Mouse (Mus musculus) T-helper 1 cell (primary cell): ENCODE data around the gene Slc39a11.

Experiments used
- in situ Hi-C: fragments of 300-600 bp; cut with MboI, MseI; formaldehyde crosslinking; loops from one replicate; pipeline ENCODE4 v1.15.1; 2025; ENCODE audit warnings: high pct_unique_total_duplicates

Slc39a11 gene

GRCm38 (mm10) chr11:113649353-113650210, at the start of gene Slc39a11:
Slc39a11 (minus strand) TSS chr11:113650079.
- in situ Hi-C loops: loop anchor here (10.0 kb wide), 1 partner anchor 455 kb away; no protein-coding TSS in a partner anchor

DNA sequence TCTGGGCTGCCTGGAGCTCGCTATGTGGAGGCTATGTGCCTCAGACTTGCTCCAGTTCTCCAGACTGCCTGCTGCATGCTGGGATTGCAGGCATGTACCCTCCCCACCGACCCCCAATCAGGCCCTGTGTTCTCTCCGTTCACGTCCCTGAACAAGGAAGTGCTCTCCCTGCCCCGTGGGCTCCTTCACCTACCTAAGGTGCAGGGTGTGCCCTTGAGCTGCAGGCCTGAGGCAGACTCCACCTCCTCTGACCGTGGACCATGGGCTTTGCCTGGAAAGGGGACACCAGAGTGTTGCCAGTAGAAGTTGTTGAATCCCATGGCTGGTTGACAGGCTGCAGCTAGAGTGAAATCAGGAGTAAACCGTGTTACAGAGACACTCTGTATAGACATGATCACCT, 49.8 kb upstream of the Slc39a11 start:
- in situ Hi-C loops: no loop called here

- in situ Hi-C loops: no loop called here
Observed at GRCm38 (mm10) chr11:113698013-113698545, 48.2 kb upstream of the Slc39a11 start.

GRCm38 (mm10) chr11:113697571-113697970, 47.7 kb upstream of the Slc39a11 start:
- in situ Hi-C loops: no loop called here

DNA sequence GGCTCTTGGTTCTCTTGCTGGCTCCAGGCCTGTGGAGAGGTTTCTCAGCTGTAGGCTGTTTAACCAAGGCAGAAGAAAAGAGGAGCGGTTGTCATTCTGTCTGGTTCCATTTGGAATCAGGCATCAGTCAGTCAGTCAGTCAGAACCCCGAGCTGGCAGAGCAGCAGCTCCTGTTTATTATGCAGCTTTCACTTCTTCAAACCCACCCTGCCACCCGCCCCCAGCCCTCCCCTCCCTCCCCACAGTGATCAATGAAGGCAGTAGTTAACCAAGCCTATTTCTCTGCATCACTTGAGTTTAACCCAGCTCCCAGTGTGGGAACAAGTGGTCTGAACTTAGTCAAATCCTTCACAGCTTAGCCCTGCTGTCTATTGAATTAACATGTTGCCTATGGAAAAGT, 42.0 kb upstream of the Slc39a11 start:
- in situ Hi-C loops: loop anchor here (5.0 kb wide), 1 partner anchor 55 kb away; no protein-coding TSS in a partner anchor

DNA sequence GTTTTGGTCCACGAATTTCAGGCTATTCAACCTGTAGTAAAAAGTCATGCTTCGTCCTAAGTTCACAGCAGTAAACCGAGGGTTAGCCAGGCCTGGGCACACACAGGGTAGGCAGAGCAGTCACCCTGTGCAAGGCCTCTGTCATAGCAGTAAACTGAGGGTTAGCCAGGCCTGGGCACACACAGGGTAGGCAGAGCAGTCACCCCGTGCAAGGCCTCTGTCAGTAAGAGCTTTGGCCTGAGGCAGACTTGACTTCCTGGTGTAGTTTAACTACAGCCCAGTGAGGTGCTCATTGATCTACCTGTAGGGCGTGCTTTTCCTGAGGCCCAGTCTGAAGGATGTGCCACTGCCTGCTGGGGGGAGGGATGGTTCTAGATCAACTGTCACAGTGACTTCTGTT, 41.4 kb upstream of the Slc39a11 start:
- in situ Hi-C loops: loop anchor here (5.0 kb wide), 1 partner anchor 56 kb away; no protein-coding TSS in a partner anchor

- in situ Hi-C loops: loop anchor here (5.0 kb wide), 1 partner anchor 57 kb away; no protein-coding TSS in a partner anchor
Observed at GRCm38 (mm10) chr11:113690506-113690905, 40.6 kb upstream of the Slc39a11 start.

DNA sequence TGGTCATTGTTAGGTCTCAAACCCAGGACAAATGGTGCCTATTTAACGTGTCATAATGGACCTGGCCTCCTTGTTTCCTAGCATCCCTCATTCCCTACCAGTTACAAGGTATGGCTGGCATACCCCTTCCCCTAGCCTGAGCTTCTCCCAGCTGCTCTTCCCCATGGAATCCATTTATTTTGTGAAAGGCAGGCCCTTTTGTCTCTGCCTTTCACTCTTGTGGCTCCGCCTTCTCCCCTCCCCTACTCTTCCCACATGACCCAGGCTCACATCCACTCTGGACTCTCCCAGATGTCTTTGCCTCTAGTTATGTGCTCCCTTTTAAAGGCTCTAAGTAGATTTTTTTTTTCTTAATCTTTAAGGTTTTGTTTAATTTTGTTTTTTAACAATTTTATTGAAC, 37.2 kb upstream of the Slc39a11 start:
- in situ Hi-C loops: no loop called here

DNA sequence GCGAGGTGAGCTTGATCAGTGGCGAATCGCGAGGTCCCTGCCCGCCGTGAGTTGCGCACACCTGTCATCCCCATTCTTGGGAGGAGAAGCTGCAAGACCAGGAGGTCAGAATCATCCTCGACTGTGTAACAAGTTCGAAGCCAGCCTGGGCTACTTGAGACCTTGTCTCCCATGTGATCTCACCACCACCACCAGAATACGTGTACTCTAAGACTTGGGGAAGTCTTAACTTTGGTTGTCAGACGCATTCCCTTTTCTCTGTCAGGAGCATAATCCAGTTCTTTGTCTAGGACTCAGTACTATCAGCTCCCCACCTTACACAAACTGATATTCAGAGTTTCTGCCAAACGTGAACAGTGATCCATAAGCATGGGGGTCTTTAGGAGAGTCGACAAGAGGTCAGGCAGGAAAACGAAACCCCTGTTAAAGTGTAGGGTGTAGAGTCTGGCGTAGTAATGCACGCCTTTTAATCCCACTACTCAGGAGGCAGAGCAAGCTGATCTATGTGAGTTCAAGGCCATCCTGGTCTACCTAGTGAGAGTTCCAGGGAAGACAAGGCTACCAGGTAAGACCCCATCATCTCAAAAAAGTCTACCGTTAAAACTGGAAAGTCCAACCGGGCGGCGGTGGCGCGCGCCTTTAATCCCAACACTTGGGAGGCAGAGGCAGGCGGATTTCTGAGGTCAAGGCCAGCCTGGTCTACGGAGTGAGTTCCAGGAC, 35.0 kb upstream of the Slc39a11 start:
- in situ Hi-C loops: no loop called here

DNA sequence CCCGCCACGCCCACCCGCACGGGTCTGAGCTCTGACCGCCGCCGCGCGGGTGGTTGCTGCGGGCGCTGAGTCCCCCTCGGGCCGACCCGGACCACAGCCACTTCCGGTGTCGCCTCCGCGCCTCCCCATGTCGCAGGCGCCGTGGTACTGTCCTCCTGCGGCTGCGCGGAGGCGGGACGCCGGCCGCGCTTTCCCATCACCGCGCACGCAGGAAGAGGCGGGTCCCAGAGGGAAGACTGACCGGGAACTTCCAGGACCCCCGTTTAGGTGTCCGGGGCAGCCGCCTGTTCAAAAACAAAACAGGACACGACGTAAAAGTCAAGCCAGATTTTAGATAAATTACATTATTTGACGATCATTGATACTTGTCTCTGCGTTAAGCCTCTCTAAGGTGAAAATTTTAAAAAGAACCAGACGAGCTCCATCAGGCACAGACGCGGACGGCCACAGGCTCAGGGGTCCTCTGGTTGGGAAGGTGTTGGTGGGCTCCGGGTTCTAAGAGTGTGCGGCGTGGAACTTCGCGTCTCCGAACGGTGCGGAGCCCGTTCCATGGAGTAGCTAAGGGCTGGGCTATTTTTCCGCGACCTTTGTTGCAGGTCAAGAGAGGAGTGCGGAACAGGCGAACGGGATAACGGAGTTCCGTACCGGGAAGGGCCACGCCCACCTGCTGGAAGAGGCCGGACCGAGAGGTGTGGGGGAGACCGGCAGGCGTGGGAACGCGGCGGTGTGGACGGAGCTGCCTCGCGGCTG, 34.3 kb upstream of the Slc39a11 start, which contains the start of the genes Fam104a and D11Wsu47e:
Gene Fam104a, minus strand, starts transcription at position 199 of the 750 bp plus-strand sequence.
Gene D11Wsu47e, plus strand, starts transcription at position 456 of the 750 bp plus-strand sequence.
- in situ Hi-C loops: no loop called here

DNA sequence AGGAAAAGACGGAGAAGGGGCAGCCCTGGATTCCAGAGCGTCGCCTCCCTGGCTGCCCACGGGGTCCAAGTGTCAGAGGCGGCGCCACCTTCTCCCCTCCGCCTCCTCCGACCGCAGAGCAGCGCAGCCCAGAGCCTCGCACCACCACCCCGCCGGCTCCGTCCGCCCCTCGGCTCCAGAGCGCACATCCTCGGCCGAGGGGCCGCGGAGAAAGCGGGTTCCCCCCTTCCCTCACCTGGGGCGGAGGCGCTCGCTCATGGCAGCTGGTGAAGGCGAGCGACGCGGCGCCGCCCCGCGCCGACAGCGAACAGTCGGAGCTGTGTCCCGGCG, 33.7 kb upstream of the Slc39a11 start:
- in situ Hi-C loops: no loop called here

DNA sequence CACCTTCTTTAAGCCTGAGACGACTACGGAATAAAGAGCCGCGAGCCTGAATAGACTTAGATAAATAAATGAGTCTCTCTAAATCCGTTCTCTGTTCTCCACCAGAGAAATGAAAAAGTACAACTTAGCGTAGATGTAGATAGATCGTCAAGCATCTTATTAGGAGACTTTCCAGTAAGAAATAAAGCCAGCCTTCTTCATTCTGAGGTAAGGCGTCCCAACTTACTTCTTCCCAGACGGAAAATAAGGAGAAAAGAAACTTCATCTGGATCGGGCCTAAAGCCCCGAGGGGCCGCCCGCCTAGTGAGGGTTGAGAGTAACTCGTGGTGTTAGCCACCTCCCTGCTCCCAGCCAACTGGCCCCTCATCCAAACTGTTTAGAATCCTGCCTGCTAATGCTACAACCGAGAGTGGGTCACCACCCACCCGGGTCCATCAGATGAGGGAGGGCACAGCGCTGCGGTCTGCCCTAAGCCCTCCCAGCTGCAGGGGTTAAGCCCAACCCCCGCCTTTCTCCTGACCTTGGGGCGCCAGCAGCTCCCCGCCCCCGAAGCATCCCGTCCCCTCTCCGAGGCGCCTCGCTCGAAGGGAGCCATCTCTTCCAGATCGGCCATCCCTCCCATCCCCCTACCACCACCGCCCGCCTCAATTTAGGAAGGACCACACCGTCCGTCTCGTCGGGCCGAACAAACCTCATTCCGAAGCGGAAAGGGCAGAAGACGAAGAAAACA, 33.2 kb upstream of the Slc39a11 start:
- in situ Hi-C loops: no loop called here

GRCm38 (mm10) chr11:113681979-113682378, 32.1 kb upstream of the Slc39a11 start:
- in situ Hi-C loops: no loop called here

DNA sequence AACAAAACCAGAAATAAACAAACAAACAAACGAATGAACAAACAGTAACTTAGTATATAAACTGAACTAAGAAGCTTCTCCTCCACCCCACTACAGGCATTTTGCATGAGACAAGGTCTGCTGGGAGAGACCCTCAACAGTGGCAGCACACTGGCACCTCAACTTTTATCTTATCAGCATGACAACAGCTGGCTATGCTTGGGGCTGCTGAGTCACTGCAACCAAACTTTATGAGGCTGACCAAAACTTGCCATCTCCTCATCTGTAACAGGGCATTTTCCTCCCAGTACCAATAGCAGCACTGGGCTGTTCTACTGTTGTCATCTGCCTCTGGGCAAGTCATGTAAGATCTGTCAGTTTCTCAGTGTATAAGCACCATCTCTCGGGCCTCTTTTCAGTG, 31.1 kb upstream of the Slc39a11 start:
- in situ Hi-C loops: no loop called here

DNA sequence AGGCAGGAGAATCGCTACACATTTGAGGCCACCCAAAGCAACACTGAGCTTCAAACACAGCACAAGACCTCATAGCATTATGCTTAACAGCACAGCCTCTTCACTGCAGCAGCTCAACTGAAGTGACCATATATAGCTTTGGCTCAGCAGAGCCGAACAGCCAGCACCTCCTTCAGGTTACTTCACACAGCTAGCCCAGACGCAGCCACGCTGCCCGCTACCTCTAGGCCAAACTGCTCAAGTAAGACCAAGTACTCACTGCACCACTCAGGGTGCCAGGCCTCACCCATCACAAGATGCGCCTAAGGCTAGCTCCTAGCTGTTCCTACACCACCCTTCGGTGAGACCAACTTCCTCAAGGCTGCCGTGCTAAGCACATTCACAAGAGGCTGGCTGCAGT, 28.5 kb upstream of the Slc39a11 start:
- in situ Hi-C loops: no loop called here

- in situ Hi-C loops: no loop called here
Observed at GRCm38 (mm10) chr11:113677378-113677777, 27.5 kb upstream of the Slc39a11 start.

DNA sequence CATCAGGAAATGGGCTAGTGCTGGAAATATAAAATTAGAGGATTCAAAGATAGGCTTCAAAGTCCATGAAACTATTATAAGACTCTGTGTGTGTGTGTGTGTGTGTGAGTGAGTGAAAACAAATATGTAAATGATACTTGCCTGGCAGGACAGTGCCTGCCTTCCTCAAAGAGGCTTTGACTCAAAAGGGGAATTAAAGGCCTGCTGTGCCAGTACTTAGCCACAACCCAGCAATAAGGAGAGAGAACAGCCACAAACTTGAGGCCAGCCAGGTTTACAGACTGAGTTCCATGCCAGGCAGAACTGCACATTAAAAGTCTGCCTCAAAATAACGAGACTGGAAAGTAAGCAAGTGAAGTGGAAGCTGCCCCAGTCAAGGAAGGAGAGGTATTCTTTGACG, 27.0 kb upstream of the Slc39a11 start:
- in situ Hi-C loops: no loop called here

DNA sequence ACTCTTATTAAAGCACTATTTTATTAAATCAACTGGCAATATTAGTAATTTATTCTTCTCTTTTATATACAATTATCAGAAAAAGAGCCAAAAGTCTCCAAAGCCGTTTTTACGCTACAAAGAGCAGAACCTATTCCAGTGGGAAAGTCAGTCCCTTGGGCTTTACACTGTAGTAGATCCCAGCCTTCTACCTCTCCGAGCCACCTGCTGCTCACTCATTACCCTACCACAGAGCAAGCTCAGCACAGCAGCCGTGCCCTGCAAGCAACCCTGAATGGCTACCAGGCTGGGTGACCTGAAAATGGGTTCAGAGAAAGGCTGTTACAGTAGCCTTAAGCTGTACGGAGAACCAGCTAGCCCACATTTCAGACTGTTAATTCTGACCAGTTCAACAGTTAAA, 24.7 kb upstream of the Slc39a11 start:
- in situ Hi-C loops: no loop called here

GRCm38 (mm10) chr11:113673614-113674013, 23.7 kb upstream of the Slc39a11 start:
- in situ Hi-C loops: no loop called here

DNA sequence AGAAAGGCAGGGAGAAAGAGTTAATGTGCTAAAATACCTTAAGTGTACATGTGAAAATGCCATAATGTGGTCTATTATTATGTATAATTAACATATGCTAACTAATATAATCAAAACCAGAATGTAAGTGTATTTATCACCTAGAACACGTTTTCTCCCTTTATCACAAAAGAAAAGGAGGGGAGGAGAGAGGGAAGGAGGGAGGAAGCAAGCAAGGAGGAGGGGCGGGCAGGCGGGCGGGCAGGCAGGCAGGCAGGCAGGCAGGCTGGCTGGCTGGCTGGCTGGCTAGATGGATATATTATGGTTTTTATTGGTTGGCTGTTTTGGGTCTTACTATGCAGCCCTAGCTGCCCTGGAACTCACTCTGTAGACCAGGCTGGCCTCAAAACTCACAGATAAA, 19.8 kb upstream of the Slc39a11 start:
- in situ Hi-C loops: no loop called here

DNA sequence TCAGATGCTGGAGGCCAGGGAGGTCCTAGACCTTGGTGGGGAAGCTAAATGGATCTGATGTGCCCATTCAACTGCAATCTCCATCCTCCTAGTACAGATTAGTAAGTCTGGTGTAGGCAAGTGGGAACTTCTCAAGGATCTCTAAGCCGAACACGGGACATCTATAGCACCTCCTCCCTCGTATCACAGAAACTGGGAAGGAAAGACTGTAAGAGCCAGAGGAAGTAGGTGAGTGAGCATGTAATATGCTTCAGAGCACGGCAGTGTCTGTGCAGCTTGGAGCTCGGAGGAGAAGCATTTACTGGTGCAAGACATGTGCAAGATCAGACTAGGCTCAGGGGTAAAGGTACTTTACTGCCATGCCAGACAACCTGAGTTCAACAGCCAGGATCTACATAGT, 19.0 kb upstream of the Slc39a11 start:
- in situ Hi-C loops: no loop called here
